Mouse (Mus musculus): ENCODE results near the gene Gclc.

DNA sequence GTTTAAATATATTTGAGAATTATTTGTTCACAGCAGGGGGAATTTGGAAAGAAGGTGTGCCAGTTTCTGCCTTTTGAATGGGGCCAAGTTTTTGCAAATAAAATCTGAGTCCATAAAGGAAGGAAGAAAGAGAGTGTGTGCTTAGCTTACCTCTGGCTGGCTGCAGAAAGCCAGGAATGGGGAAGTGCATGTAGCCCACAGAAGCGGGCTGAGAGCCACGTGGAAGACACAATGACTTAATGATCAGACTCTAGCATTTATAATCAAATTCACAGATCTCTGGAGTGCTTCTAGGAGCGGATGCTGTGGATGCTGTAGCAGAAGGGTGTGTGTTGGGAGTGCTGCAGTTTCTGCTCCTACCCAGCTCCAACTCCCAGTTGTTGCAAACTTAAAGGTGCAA, 22.3 kb upstream of the Gclc start:
- TF ChIP-seq CTCF (IDR thresholded peaks at IDR 0.05; ENCODE audit: insufficient read depth, low read length), result no peak
- TF ChIP-seq POLR2A (IDR thresholded peaks at IDR 0.05; ENCODE audit: borderline replicate concordance, extremely low read depth, low read depth, low read length), result no peak
